Mouse (Mus musculus): Measurements from ENCODE around the gene Slc35g3.

- TF ChIP-seq CTCF (IDR thresholded peaks at IDR 0.05; ENCODE audit: low read depth) (no peak), EP300 (IDR thresholded peaks at IDR 0.05; ENCODE audit: low read depth) (no peak)
These were observed 35.8 kb downstream of the Slc35g3 start for GRCm38 (mm10) chr11:69725951-69726350.

All from heart, postnatal 0 days (tissue).